In the genomic region with DNA sequence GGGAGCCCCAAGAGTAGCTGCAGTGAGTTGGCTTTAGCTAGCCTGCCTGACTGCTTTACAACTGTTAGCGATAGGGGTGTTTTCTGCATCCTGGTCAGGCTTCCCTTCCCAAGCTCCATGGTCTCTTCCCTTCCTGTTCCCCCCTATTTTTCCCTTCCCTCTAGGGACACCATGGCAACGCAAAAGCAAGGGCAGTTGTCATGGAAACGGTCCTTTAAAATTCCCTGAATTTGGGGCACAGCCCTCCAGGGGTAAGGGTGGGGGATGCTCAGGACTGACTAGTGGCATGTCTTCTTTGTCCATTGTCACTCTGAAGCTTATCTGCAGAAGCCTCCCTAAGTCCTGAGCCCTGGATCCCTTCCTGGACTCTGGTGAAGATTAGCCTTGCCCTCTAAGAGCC, we compare ENCODE assay signal across 18 mouse cellular contexts. TPM values are rescaled to one million over a fixed set of nuclear protein-coding genes. Genes with fewer than 3 reads are reported as not detected.
DNase-seq lines count a peak whose midpoint lies in the region; ATAC-seq lines count a peak whose summit lies in the region.
"Had no signal": no experiment of that assay in that cellular context is flagged by ENCODE, and none has a peak within 500 bp of the region (broad histone marks: within the 10 kb centered on the region; RNA-seq: fewer than 3 reads in every experiment).

No protein-coding gene starts in this region.

- no peak overlapping the region for H3K9ac ChIP-seq in forebrain, embryonic 12.5 days
- H3K9ac ChIP-seq in forebrain, embryonic 11.5 days (ENCODE audit: low read length): no peak overlapping the region
- H3K9ac ChIP-seq in intestine, embryonic 15.5 days: no peak overlapping the region
- no peak overlapping the region for H3K9ac ChIP-seq in neural tube, embryonic 15.5 days (replicated peaks)
- no peak overlapping the region for H3K9ac ChIP-seq in liver, embryonic 12.5 days
- H3K9ac ChIP-seq: lung, embryonic 15.5 days had no signal

- WGBS in forebrain, embryonic 12.5 days: 33% methylated on average over 3 of the region's 3 CpGs
- 58% methylated on average over 3 of the region's 3 CpGs for WGBS in forebrain, embryonic 11.5 days
- 51% methylated on average over 3 of the region's 3 CpGs for WGBS in embryonic facial prominence, embryonic 10.5 days
- 61% methylated on average over 3 of the region's 3 CpGs for WGBS in intestine, embryonic 15.5 days
- WGBS in neural tube, embryonic 15.5 days: 29% methylated on average over 3 of the region's 3 CpGs
- WGBS in liver, embryonic 12.5 days (ENCODE audit: insufficient replicate concordance): 47% methylated on average over 3 of the region's 3 CpGs

- no peak overlapping the region for H3K4me3 ChIP-seq in forebrain, embryonic 12.5 days (replicated peaks)
- H3K4me3 ChIP-seq in forebrain, embryonic 11.5 days (ENCODE audit: low read depth, low read length): no peak overlapping the region
- no peak overlapping the region for H3K4me3 ChIP-seq in embryonic facial prominence, embryonic 10.5 days
- H3K4me3 ChIP-seq in intestine, embryonic 15.5 days (replicated peaks): no peak overlapping the region
- H3K4me3 ChIP-seq in neural tube, embryonic 15.5 days (replicated peaks): no peak overlapping the region
- H3K4me3 ChIP-seq in liver, embryonic 12.5 days: no peak overlapping the region
- H3K4me3 ChIP-seq: left cerebral cortex, adult 2 months; lung, embryonic 15.5 days had no signal

- no peak overlapping the region for H3K4me2 ChIP-seq in forebrain, embryonic 12.5 days
- H3K4me2 ChIP-seq in forebrain, embryonic 11.5 days (ENCODE audit: low read depth, low read length, severe bottlenecking): no peak overlapping the region
- no peak overlapping the region for H3K4me2 ChIP-seq in intestine, embryonic 15.5 days (replicated peaks)
- no peak overlapping the region for H3K4me2 ChIP-seq in neural tube, embryonic 15.5 days
- no peak overlapping the region for H3K4me2 ChIP-seq in liver, embryonic 12.5 days
- H3K4me2 ChIP-seq: lung, embryonic 15.5 days had no signal

- DNase-seq in forebrain, embryonic 11.5 days (ENCODE audit: low spot score): no peak
- DNase-seq in embryonic facial prominence, embryonic 10.5 days (ENCODE audit: low spot score): no peak
- no peak for DNase-seq in gastrocnemius, postnatal 10 days
- no peak for DNase-seq in frontal cortex, postnatal 10 days (ENCODE audit: low spot score in 2 of 2)
- DNase-seq: cerebellum, adult 18-20 months; gastrocnemius, postnatal 36 days; kidney, adult 2 months; liver had no signal

- no peak for ATAC-seq in forebrain, embryonic 12.5 days (ENCODE audit: low FRiP score)
- no peak for ATAC-seq in forebrain, embryonic 11.5 days (replicated peaks; ENCODE audit: low FRiP score)
- ATAC-seq in intestine, embryonic 15.5 days: peak; percentile 44; the same call in 1 of the 2 replicates
- ATAC-seq in neural tube, embryonic 15.5 days (ENCODE audit: low FRiP score): no peak
- ATAC-seq in liver, embryonic 12.5 days: no peak

- peaks cover 51% of the 10 kb centered on the region for H3K36me3 ChIP-seq in forebrain, embryonic 12.5 days (replicated peaks)
- no peaks in the 10 kb centered on the region; the same call in 1 of the 2 replicates for H3K36me3 ChIP-seq in forebrain, embryonic 11.5 days (ENCODE audit: control insufficient read depth, insufficient read depth, low read length)
- H3K36me3 ChIP-seq in embryonic facial prominence, embryonic 10.5 days (replicated peaks): peaks cover 27% of the 10 kb centered on the region
- H3K36me3 ChIP-seq in intestine, embryonic 15.5 days: no peaks in the 10 kb centered on the region
- peaks cover 39% of the 10 kb centered on the region for H3K36me3 ChIP-seq in neural tube, embryonic 15.5 days
- H3K36me3 ChIP-seq in liver, embryonic 12.5 days: no peaks in the 10 kb centered on the region
- H3K36me3 ChIP-seq: lung, embryonic 15.5 days had no signal

- H3K9me3 ChIP-seq in forebrain, embryonic 12.5 days: no peaks in the 10 kb centered on the region
- H3K9me3 ChIP-seq in forebrain, embryonic 11.5 days (ENCODE audit: control insufficient read depth, low read length): no peaks in the 10 kb centered on the region
- H3K9me3 ChIP-seq in embryonic facial prominence, embryonic 10.5 days: no peaks in the 10 kb centered on the region
- no peaks in the 10 kb centered on the region for H3K9me3 ChIP-seq in intestine, embryonic 15.5 days
- H3K9me3 ChIP-seq in neural tube, embryonic 15.5 days (replicated peaks): no peaks in the 10 kb centered on the region
- no peaks in the 10 kb centered on the region for H3K9me3 ChIP-seq in liver, embryonic 12.5 days (replicated peaks)
- H3K9me3 ChIP-seq: G1E; lung, embryonic 15.5 days had no signal

- H3K27ac ChIP-seq in forebrain, embryonic 12.5 days: peak overlapping the region; percentile 31; the same call in 1 of the 2 replicates
- H3K27ac ChIP-seq in forebrain, embryonic 11.5 days (ENCODE audit: low read depth, low read length): no peak overlapping the region
- peak overlapping the region; percentile 24; the same call in 1 of the 2 replicates for H3K27ac ChIP-seq in embryonic facial prominence, embryonic 10.5 days (replicated peaks)
- no peak overlapping the region for H3K27ac ChIP-seq in intestine, embryonic 15.5 days
- H3K27ac ChIP-seq in neural tube, embryonic 15.5 days (replicated peaks): peak overlapping the region; percentile 43
- no peak overlapping the region for H3K27ac ChIP-seq in liver, embryonic 12.5 days
- H3K27ac ChIP-seq: left cerebral cortex, adult 2 months; lung, embryonic 15.5 days had no signal

- peaks cover 40% of the 10 kb centered on the region for H3K4me1 ChIP-seq in forebrain, embryonic 12.5 days
- peaks cover 17% of the 10 kb centered on the region for H3K4me1 ChIP-seq in forebrain, embryonic 11.5 days (replicated peaks; ENCODE audit: control insufficient read depth, insufficient read depth, low read length)
- peaks cover 34% of the 10 kb centered on the region for H3K4me1 ChIP-seq in embryonic facial prominence, embryonic 10.5 days
- no peaks in the 10 kb centered on the region; the same call in 1 of the 2 replicates for H3K4me1 ChIP-seq in intestine, embryonic 15.5 days (replicated peaks)
- peaks cover 36% of the 10 kb centered on the region for H3K4me1 ChIP-seq in neural tube, embryonic 15.5 days
- H3K4me1 ChIP-seq in liver, embryonic 12.5 days: no peaks in the 10 kb centered on the region
- H3K4me1 ChIP-seq: lung, embryonic 15.5 days had no signal

- no peaks in the 10 kb centered on the region for H3K27me3 ChIP-seq in forebrain, embryonic 12.5 days
- no peaks in the 10 kb centered on the region for H3K27me3 ChIP-seq in forebrain, embryonic 11.5 days (ENCODE audit: control insufficient read depth, insufficient read depth, low read length)
- H3K27me3 ChIP-seq in embryonic facial prominence, embryonic 10.5 days (replicated peaks; ENCODE audit: low read depth, poor library complexity, severe bottlenecking): no peaks in the 10 kb centered on the region
- H3K27me3 ChIP-seq in intestine, embryonic 15.5 days (replicated peaks): no peaks in the 10 kb centered on the region
- H3K27me3 ChIP-seq in neural tube, embryonic 15.5 days (replicated peaks): no peaks in the 10 kb centered on the region
- 0 out of 2 replicates have a peak, but pooled peaks cover 4% of the 10 kb centered on the region for H3K27me3 ChIP-seq in liver, embryonic 12.5 days (replicated peaks)
- H3K27me3 ChIP-seq: lung, embryonic 15.5 days had no signal

RNA-seq across cellular contexts. Expression of gene Ppp1r1a, which starts 14.6 kb away (rescaled TPM):
- polyA plus RNA-seq in forebrain, embryonic 12.5 days (2016; fragmentation: Nextera tagmentation; extraction: Ambion mirVana): 55.9 and 57.7 TPM in 2 replicates
- polyA plus RNA-seq in forebrain, embryonic 11.5 days (2014; fragmentation: Nextera tagmentation; extraction: Ambion mirVana): 38.8 and 43.7 TPM in 2 replicates
- 14.3 and 16.4 TPM in 2 replicates for polyA plus RNA-seq in embryonic facial prominence, embryonic 10.5 days (2016; fragmentation: Nextera tagmentation; extraction: Ambion mirVana)
- 9.8 and 10.3 TPM in 2 replicates for polyA plus RNA-seq in intestine, embryonic 15.5 days (2015; fragmentation: Nextera tagmentation; extraction: Ambion mirVana)
- 94.4 and 118 TPM in 2 replicates for polyA plus RNA-seq in neural tube, embryonic 15.5 days (2015; fragmentation: Nextera tagmentation; extraction: Ambion mirVana)
- total RNA-seq in gastrocnemius, postnatal 10 days (2021): 10 to 100 TPM; 50.9 to 64.0 TPM
- 0.56 and 0.67 TPM in 2 replicates for polyA plus RNA-seq in liver, embryonic 12.5 days (2016; fragmentation: Nextera tagmentation; extraction: Ambion mirVana)
- total RNA-seq: G1E; monocyte, adult 5-6 weeks had no signal
- polyA plus RNA-seq: G1E had no signal

RNA-seq across cellular contexts. Expression of gene Pde1b, which starts 20.3 kb away (rescaled TPM):
- 42.7 and 45.8 TPM in 2 replicates for polyA plus RNA-seq in forebrain, embryonic 12.5 days (2016; fragmentation: Nextera tagmentation; extraction: Ambion mirVana)
- polyA plus RNA-seq in forebrain, embryonic 11.5 days (2014; fragmentation: Nextera tagmentation; extraction: Ambion mirVana): 27.2 and 29.9 TPM in 2 replicates
- polyA plus RNA-seq in embryonic facial prominence, embryonic 10.5 days (2016; fragmentation: Nextera tagmentation; extraction: Ambion mirVana): 6.0 and 10.4 TPM in 2 replicates
- 5.1 and 6.3 TPM in 2 replicates for polyA plus RNA-seq in intestine, embryonic 15.5 days (2015; fragmentation: Nextera tagmentation; extraction: Ambion mirVana)
- 77.9 and 89.8 TPM in 2 replicates for polyA plus RNA-seq in neural tube, embryonic 15.5 days (2015; fragmentation: Nextera tagmentation; extraction: Ambion mirVana)
- total RNA-seq in gastrocnemius, postnatal 10 days (2021): 1 to 10 TPM; 1.2 to 2.2 TPM
- polyA plus RNA-seq in liver, embryonic 12.5 days (2016; fragmentation: Nextera tagmentation; extraction: Ambion mirVana): 0.30 and 0.36 TPM in 2 replicates

RNA-seq across cellular contexts. Expression of gene Glycam1, which starts 41.7 kb away (rescaled TPM):
- polyA plus RNA-seq in forebrain, embryonic 12.5 days (2016; fragmentation: Nextera tagmentation; extraction: Ambion mirVana): not detected in 2 replicates
- polyA plus RNA-seq in forebrain, embryonic 11.5 days (2014; fragmentation: Nextera tagmentation; extraction: Ambion mirVana): not detected in 2 replicates
- not detected in 2 replicates for polyA plus RNA-seq in embryonic facial prominence, embryonic 10.5 days (2016; fragmentation: Nextera tagmentation; extraction: Ambion mirVana)
- polyA plus RNA-seq in intestine, embryonic 15.5 days (2015; fragmentation: Nextera tagmentation; extraction: Ambion mirVana): not detected in 2 replicates
- not detected in 2 replicates for polyA plus RNA-seq in neural tube, embryonic 15.5 days (2015; fragmentation: Nextera tagmentation; extraction: Ambion mirVana)
- total RNA-seq in gastrocnemius, postnatal 10 days (2021): not detected
- polyA plus RNA-seq in liver, embryonic 12.5 days (2016; fragmentation: Nextera tagmentation; extraction: Ambion mirVana): not detected in 2 replicates
- total RNA-seq: G1E; gastrocnemius, postnatal 36 days; left cerebral cortex, adult 2 months; monocyte, adult 5-6 weeks had no signal
- polyA plus RNA-seq: G1E; heart, embryonic 16.5 days; lung, embryonic 15.5 days; testis, adult 2 months had no signal

Comparison
In these comparisons a context has a peak if more than half of its experiments do, and no peak if none do; other contexts are left out.
1. H3K27ac ChIP-seq: peak in forebrain, embryonic 12.5 days (single experiment), embryonic facial prominence, embryonic 10.5 days (single experiment) and neural tube, embryonic 15.5 days (single experiment); none in forebrain, embryonic 11.5 days (single experiment), intestine, embryonic 15.5 days (single experiment) and liver, embryonic 12.5 days (single experiment).